Mouse (Mus musculus) thymus, postnatal 4 days (tissue): ENCODE data around the gene Yrdc.

Experiments used
- DNase-seq: peaks from one replicate; pipeline ENCODE4 v3.0.0; 2021

Yrdc gene

GRCm38 (mm10) chr4:124850933-124851658 is 617 bp downstream of the Yrdc start, which contains the start of gene 1110065P20Rik:
Gene 1110065P20Rik, minus strand, starts transcription at chr4:124851196.
- peak; percentile 79 for DNase-seq

DNA sequence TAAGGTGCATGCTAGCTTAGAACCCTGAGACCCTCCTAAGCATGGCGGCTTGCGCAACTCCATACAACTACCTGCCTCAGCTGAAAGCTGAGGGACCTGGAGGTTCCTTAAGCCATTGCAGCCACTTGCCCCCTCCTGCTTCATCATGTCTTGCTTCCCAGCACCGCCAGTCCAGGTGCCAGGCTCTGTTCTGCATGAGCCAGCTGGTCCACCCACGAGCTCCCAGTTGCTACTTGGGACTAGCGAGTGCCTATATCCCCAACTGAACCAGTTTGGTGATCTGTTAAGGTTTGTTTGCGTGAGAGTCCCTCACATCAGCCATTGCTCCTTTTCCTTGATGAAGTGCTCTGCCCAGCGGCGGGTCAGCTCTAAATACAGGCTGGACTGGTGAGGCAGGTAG is 5.8 kb downstream of the Yrdc start:
- DNase-seq, result no peak

- no peak for DNase-seq
These were observed 7.9 kb downstream of the Yrdc start for GRCm38 (mm10) chr4:124858370-124858769.

GRCm38 (mm10) chr4:124860446-124860845 is 10.0 kb downstream of the Yrdc start:
- DNase-seq, result peak; percentile 79

- no peak for DNase-seq
These were observed 11.1 kb downstream of the Yrdc start, which contains the start of gene Maneal for GRCm38 (mm10) chr4:124861283-124862188. Gene Maneal, minus strand, starts transcription at chr4:124862171.

- DNase-seq, result no peak
These were observed 22.2 kb downstream of the Yrdc start for GRCm38 (mm10) chr4:124872719-124873118.

GRCm38 (mm10) chr4:124880599-124880998 is 30.1 kb downstream of the Yrdc start, which contains the start of gene Epha10:
Gene Epha10, plus strand, starts transcription at chr4:124880899.
- DNase-seq, result no peak

GRCm38 (mm10) chr4:124881341-124881908 is 30.9 kb downstream of the Yrdc start:
- no peak for DNase-seq

- peak; percentile 60 for DNase-seq
These were observed 31.8 kb downstream of the Yrdc start for GRCm38 (mm10) chr4:124882151-124882729.

- DNase-seq, result no peak
These were observed 38.2 kb downstream of the Yrdc start for GRCm38 (mm10) chr4:124888702-124889101.

DNA sequence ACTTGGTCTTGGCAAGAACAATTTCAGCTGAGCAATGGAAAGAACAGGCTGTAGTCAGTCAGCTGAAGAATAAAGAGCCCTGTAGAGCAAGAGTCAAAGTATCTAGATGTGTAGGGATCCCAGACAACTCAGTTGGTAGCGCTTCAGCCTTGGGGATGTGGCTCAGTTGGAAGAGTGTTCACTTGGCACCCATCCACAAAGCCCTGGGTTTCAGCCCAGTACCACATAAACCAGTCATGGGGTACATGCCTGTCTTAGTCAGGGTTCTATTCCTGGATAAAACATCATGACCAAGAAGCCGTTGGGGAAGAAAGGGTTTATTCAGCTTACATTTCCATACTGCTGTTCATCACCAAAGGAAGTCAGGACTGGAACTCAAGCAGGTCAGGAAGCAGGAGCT is 39.5 kb downstream of the Yrdc start:
- no peak for DNase-seq

- DNase-seq, result no peak
These were observed 40.4 kb downstream of the Yrdc start for GRCm38 (mm10) chr4:124890831-124891230.

GRCm38 (mm10) chr4:124893769-124894168 is 43.3 kb downstream of the Yrdc start:
- no peak for DNase-seq

DNA sequence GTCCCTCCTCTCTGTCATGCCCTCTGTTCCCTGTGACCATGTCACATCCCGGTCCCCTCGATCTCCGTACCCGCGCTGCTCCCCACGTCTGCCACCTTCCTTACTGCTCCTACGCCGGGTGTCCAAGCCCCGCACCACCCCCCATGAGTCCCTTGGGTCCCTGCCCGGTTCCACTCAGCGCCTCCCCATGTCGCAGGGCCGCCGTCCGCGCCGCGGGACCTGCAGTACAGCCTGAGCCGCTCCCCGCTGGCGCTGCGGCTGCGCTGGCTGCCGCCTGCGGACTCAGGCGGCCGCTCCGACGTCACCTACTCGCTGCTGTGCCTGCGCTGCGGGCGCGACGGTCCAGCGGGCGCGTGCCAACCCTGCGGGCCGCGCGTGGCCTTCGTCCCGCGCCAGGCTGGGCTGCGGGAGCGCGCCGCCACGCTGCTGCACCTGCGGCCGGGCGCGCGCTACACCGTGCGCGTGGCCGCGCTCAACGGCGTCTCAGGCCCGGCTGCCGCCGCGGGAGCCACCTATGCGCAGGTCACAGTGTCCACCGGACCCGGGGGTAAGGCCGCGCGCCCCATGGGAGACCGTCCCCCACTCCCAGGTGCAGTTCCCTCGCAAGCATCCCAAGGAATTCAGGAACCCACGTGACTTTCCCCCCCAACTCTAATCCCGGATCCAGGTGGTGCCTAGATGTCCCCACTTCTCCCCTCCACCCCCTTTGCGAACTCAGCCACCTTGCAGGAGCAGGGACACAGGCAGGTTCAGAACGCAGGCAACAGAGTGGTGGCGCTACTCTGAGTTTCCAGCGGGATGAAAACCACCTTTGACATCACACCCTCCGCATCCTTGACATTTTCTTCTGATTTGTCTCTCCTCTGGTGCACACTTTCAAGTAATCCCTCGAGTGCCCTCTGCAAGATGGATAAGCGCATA is 44.3 kb downstream of the Yrdc start:
- no peak for DNase-seq

DNA sequence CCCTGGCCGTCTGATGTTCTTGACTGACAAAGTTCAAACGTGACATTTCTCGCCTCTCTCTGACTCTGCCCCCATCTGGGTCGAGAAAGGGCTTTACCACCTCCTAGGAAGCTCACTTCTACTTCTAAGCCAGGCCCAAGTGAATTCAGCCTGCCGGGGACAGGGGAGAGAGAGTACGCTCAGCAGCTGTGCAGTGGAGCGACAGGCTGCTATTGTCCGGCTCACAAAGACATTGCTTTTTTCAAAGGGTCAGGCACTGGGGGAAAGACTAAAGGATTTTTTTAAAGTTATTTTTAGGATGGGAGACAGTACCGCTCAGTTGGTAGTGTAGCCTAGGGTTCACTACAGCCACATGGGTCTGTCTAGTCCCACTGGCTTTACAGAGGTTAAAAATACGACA is 47.9 kb downstream of the Yrdc start:
- no peak for DNase-seq

DNA sequence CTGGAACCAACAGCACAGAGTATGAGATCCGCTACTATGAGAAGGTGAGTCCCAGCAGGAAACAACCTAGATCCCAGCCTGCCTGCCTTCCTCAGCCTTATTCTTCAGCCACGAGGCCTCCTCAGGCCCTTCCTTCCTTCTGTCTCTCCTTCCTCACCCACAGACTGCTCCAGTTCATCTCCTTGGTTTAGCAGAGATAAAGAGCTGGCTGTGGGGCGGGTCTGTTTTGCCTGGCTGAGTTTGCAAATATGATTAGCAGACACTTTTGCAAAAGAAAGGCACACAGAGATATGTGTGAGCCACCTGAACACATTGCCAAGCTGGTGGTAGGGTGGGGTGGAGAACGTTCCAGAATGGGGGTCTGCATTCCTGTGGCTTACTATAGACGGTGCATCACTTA is 49.4 kb downstream of the Yrdc start:
- no peak for DNase-seq
